Mouse (Mus musculus) ES-Bruce4 (cell line): ENCODE data around the gene Rsc1a1. TPM values are rescaled to one million over a fixed set of nuclear protein-coding genes. Genes with fewer than 3 reads are reported as not detected.

Experiments used
- H3K27ac ChIP-seq: 2 replicates; pipeline ENCODE4 v1.5.1; 2012; ENCODE audit warnings: low read length, inconsistent platforms; ENCODE audit not compliant: insufficient read depth
- H3K27me3 ChIP-seq: 2 replicates; pipeline ENCODE4 v1.6.1; 2012; ENCODE audit warnings: mild to moderate bottlenecking, low read length, inconsistent platforms; ENCODE audit not compliant: control insufficient read depth, poor library complexity, insufficient read depth, severe bottlenecking
- H3K36me3 ChIP-seq: 2 replicates; pipeline ENCODE4 v1.6.1; 2012; ENCODE audit warnings: inconsistent platforms, mild to moderate bottlenecking, low read length, moderate library complexity; ENCODE audit not compliant: control insufficient read depth, poor library complexity, insufficient read depth, severe bottlenecking
- H3K4me1 ChIP-seq: one replicate; pipeline ENCODE4 v1.8.1; 2011; ENCODE audit warnings: low read length; ENCODE audit not compliant: control insufficient read depth, insufficient read depth
- H3K4me3 ChIP-seq: 2 replicates; pipeline ENCODE4 v1.5.1; 2011; ENCODE audit warnings: low read depth, mild to moderate bottlenecking, low read length
- H3K9ac ChIP-seq: 2 replicates; pipeline ENCODE4 v1.6.1; 2012; ENCODE audit warnings: low read depth, mild to moderate bottlenecking, inconsistent platforms; ENCODE audit not compliant: poor library complexity, severe bottlenecking
- H3K9me3 ChIP-seq: replicated peaks from 2 replicates; pipeline ENCODE4 v1.6.1; 2012; ENCODE audit warnings: mild to moderate bottlenecking, low read length, inconsistent platforms; ENCODE audit not compliant: control insufficient read depth, poor library complexity, insufficient read depth, severe bottlenecking
- CTCF ChIP-seq: IDR thresholded peaks from one replicate; pipeline ENCODE4 v1.8.1; 2011; ENCODE audit warnings: low read depth, low read length
- EP300 ChIP-seq: IDR thresholded peaks from 2 replicates; pipeline ENCODE4 v1.6.1; 2011; ENCODE audit warnings: low read depth, low read length; ENCODE audit not compliant: insufficient read depth
- POLR2A ChIP-seq: IDR thresholded peaks from one replicate; pipeline ENCODE4 v1.8.1; 2011; ENCODE audit warnings: low read length; ENCODE audit not compliant: insufficient read depth
- polyA plus RNA-seq: library from polyadenylated mRNA; stranded (reverse); fragments of >200 nt; gene quantifications from 2 replicates; pipeline ENCODE4 v1.2.4, GENCODE M21; 2011; ENCODE audit warnings: low read depth; ENCODE audit not compliant: missing spikeins, insufficient read depth, insufficient read length

Rsc1a1 gene
- polyA plus RNA-seq, 1 experiment, result 4.1 TPM

DNA sequence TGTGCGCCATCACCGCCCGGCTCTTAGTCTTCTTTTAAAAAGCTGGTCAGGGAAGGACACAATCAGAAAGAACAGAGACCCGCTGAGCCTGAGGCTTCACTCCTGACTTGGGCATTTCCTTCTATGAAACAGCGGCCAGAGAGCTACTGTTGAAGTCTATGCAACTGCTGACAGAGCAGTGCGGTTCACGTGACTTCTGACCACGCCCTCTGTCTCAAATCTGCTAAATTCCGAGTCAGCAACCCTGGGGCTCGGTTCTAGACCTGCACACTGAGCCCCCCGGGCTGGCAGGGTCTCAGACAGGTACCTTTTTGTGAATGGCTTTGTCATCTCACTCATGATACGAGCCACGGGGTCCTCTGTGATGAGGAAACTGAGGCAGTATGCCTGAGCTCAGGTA, 13.1 kb downstream of the Rsc1a1 start:
- Histone ChIP-seq H3K36me3 (no peaks in the 10 kb centered on the region), H3K4me1 (peaks cover 2% of the 10 kb centered on the region), H3K27ac (no peak overlapping the region), H3K9ac (0 out of 2 replicates have a peak overlapping the region, but pooled peaks have one; percentile 2), H3K9me3 (no peaks in the 10 kb centered on the region), H3K27me3 (no peaks in the 10 kb centered on the region), H3K4me3 (peak overlapping the region; percentile 21)
- TF ChIP-seq POLR2A (no peak), EP300 (no peak), CTCF (no peak)

DNA sequence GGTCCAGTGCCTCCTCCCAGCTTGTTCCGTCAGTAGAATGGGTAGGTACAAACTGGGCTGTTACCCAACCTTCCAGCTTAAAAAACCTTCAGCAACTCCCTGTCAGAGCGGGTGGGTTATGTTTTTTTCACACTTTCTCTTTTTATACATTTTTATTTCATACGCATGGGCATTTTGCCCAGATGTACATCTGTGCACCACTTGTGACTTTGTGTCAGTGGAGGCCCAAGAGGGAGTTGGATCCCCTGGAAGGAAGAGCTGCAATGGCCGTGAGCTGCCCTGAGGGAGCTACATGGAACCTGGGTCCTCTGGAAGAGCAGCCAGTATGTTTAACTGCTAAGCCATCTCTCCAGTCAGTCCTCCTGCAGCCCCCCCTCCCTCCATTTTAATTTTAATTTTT, 14.0 kb downstream of the Rsc1a1 start:
- no peak overlapping the region for H3K4me3 ChIP-seq
- TF ChIP-seq POLR2A, result no peak
- peaks cover 2% of the 10 kb centered on the region for H3K4me1 ChIP-seq
- H3K9me3 ChIP-seq, result no peaks in the 10 kb centered on the region
- H3K9ac ChIP-seq, result no peak overlapping the region
- H3K27me3 ChIP-seq, result no peaks in the 10 kb centered on the region
- H3K27ac ChIP-seq, result no peak overlapping the region
- no peaks in the 10 kb centered on the region for H3K36me3 ChIP-seq

- TF ChIP-seq POLR2A (no peak), CTCF (no peak)
- H3K27me3 ChIP-seq, result no peaks in the 10 kb centered on the region
- H3K9ac ChIP-seq, result no peak overlapping the region
- H3K27ac ChIP-seq, result no peak overlapping the region
- H3K4me3 ChIP-seq, result no peak overlapping the region
- H3K9me3 ChIP-seq, result no peaks in the 10 kb centered on the region
- no peaks in the 10 kb centered on the region for H3K36me3 ChIP-seq
- no peaks in the 10 kb centered on the region for H3K4me1 ChIP-seq
These were observed 15.3 kb downstream of the Rsc1a1 start for GRCm38 (mm10) chr4:141669898-141670712.

- no peaks in the 10 kb centered on the region for H3K4me1 ChIP-seq
- TF ChIP-seq CTCF (no peak), EP300 (no peak), POLR2A (no peak)
- H3K9ac ChIP-seq, result peak within 1 kb of the TSS; percentile 88
- peak within 1 kb of the TSS; percentile 66 for H3K4me3 ChIP-seq
- no peaks in the 10 kb centered on the region for H3K27me3 ChIP-seq
- no peaks in the 10 kb centered on the region for H3K9me3 ChIP-seq
- no peaks in the 10 kb centered on the region for H3K36me3 ChIP-seq
- no peak within 1 kb of the TSS for H3K27ac ChIP-seq
These were observed 20.6 kb downstream of the Rsc1a1 start, which contains the start of gene Plekhm2 for GRCm38 (mm10) chr4:141664799-141665198. Gene Plekhm2 (minus strand): TSS chr4:141664899.

DNA sequence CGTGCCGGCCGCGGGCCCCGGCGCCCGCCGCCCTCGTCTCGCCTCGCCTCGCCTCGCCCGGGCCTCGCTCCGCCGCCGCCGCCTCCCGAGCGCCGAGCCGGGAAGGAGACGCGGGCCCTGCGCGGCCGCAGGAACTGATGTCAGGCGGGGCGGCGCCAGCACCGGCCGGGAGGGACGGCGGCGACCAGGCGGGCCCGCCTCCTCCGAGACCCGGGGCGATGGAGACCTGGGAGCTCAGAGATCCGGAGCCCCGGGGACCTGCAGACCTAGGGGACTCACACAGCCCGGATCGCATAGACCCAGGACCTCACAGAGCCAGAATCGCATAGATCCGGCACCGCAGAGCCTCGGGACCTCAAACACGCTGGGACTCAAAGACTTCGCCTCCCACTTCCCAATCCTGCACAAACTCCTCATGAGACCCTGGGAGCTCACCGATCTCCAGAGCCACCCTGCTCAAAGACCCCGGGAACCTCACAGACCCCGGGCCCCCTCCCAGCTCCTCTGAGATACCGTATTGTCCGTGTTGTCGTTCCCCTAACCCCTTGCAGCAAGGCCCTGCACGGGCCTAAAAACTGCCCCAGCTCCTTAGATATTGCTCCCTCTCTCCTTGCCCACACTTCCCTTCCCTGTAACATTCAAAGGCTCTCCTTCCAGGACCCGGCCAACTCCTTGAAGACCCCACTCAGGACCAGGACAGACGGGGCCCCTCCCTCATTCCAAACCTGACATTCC, 21.2 kb downstream of the Rsc1a1 start:
- Histone ChIP-seq H3K27me3 (no peaks in the 10 kb centered on the region), H3K36me3 (no peaks in the 10 kb centered on the region), H3K4me3 (peak overlapping the region; percentile 66), H3K4me1 (no peaks in the 10 kb centered on the region), H3K27ac (no peak overlapping the region), H3K9me3 (no peaks in the 10 kb centered on the region), H3K9ac (peak overlapping the region; percentile 88)
- TF ChIP-seq POLR2A (no peak), CTCF (no peak), EP300 (no peak)
